Mouse (Mus musculus) ES-E14 (cell line): ENCODE data around the gene Carhsp1.

Experiments used
- CHD2 ChIP-seq: IDR thresholded peaks from 2 replicates; pipeline ENCODE4 v1.6.1; 2014; ENCODE audit warnings: mild to moderate bottlenecking, low read depth, low read length, inconsistent platforms
- HCFC1 ChIP-seq: IDR thresholded peaks from 2 replicates; pipeline ENCODE4 v1.6.1; 2012; ENCODE audit warnings: low read length, inconsistent platforms, borderline replicate concordance; ENCODE audit not compliant: insufficient read depth
- ZC3H11A ChIP-seq: IDR thresholded peaks from 2 replicates; pipeline ENCODE4 v1.6.1; 2012; ENCODE audit warnings: low read depth, mild to moderate bottlenecking, inconsistent platforms, low read length, borderline replicate concordance
- ZNF384 ChIP-seq: IDR thresholded peaks from 2 replicates; pipeline ENCODE4 v1.6.1; 2012; ENCODE audit warnings: low read depth, low read length, inconsistent platforms

GRCm38 (mm10) chr16:8613447-8613846 is 58.5 kb downstream of the Carhsp1 start:
- TF ChIP-seq ZC3H11A (no peak), HCFC1 (no peak), CHD2 (no peak), ZNF384 (no peak)
